Mouse (Mus musculus) thymus, adult 2 months (tissue): ENCODE results near the gene Krtap10-4. TPM values are rescaled to one million over a fixed set of nuclear protein-coding genes. Genes with fewer than 3 reads are reported as not detected.
"Not testable (repeated sequence)": the region's sequence is repeated elsewhere in the genome, so short reads cannot be mapped to it uniquely, and the experiment has no call there.

Experiments
- DNase-seq: peaks from one replicate; pipeline ENCODE4 v3.0.0; 2021
- H3K27ac ChIP-seq: fragments of 200-500 bp; 2 replicates; pipeline ENCODE4 v1.5.1; 2012; ENCODE audit warnings: low read length, control low read depth; ENCODE audit not compliant: control insufficient read depth, insufficient read depth
- H3K27me3 ChIP-seq: fragments of 200-500 bp; 2 replicates; pipeline ENCODE4 v1.6.1; 2012; ENCODE audit warnings: mild to moderate bottlenecking, low read length, moderate library complexity, mixed read lengths; ENCODE audit not compliant: control insufficient read depth, insufficient read depth
- H3K36me3 ChIP-seq: fragments of 200-500 bp; 2 replicates; pipeline ENCODE4 v1.6.1; 2012; ENCODE audit warnings: mild to moderate bottlenecking, low read length, moderate library complexity; ENCODE audit not compliant: control insufficient read depth, insufficient read depth
- H3K4me1 ChIP-seq: fragments of 200-500 bp; replicated peaks from 2 replicates; pipeline ENCODE4 v1.6.1; 2012; ENCODE audit warnings: low read length; ENCODE audit not compliant: control insufficient read depth, insufficient read depth
- H3K4me3 ChIP-seq: fragments of 200-500 bp; 2 replicates; pipeline ENCODE4 v1.5.1; 2012; ENCODE audit warnings: mild to moderate bottlenecking, low read length, control low read depth, moderate library complexity; ENCODE audit not compliant: control insufficient read depth, insufficient read depth
- CTCF ChIP-seq: fragments of 200-500 bp; IDR thresholded peaks from 2 replicates; pipeline ENCODE4 v1.5.1; 2012; ENCODE audit warnings: mild to moderate bottlenecking, control low read depth, low read length, moderate library complexity, borderline replicate concordance; ENCODE audit not compliant: control insufficient read depth, poor library complexity, insufficient read depth; ENCODE audit errors: extremely low read depth
- POLR2A ChIP-seq: fragments of 200-500 bp; IDR thresholded peaks from 2 replicates; pipeline ENCODE4 v1.6.1; 2012; ENCODE audit warnings: mild to moderate bottlenecking, low read length, control low read depth, moderate library complexity; ENCODE audit not compliant: control insufficient read depth, poor library complexity, insufficient read depth; ENCODE audit errors: extremely low read depth
- WGBS: fragments of 180-500 bp; shearing (Covaris S2); methylation state at CpG from one replicate; pipeline ENCODE4 v1.1.7; 2018; 5-methylcytosine and 5-hydroxymethylcytosine counted together
- polyA plus RNA-seq: library from polyadenylated mRNA; depleted of rRNA; stranded (reverse); fragments of >200 nt; gene quantifications from 2 replicates; pipeline ENCODE4 v1.2.3, GENCODE M21; 2012

Gene Krtap10-4
- polyA plus RNA-seq, 1 experiment, result not detected

DNA sequence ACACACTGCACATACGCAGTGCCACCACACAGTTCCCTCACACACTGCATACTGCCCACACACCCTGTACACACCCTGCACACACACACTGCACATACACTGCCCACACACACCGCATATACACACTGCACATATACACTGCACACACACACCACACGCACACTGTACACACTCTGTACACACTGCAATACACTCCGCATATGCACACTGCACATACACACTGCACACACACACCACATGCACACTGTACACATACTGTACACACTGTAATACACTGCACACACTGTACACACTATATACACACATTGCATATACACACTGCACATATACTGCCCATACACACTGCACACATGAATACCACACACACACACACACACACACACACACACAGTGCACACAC, 8.4 kb downstream of the Krtap10-4 start:
- no peaks in the 10 kb centered on the region for H3K27me3 ChIP-seq
- H3K4me1 ChIP-seq, result no peaks in the 10 kb centered on the region
- WGBS, result 98% methylated on average over 4 of the region's 4 CpGs
- H3K27ac ChIP-seq, result no peak overlapping the region
- no peak for DNase-seq
- no peaks in the 10 kb centered on the region for H3K36me3 ChIP-seq
- no peak overlapping the region for H3K4me3 ChIP-seq
- TF ChIP-seq CTCF, result no peak
- TF ChIP-seq POLR2A, result no peak

GRCm38 (mm10) chr10:77815514-77815913, 11.4 kb downstream of the Krtap10-4 start:
- no peaks in the 10 kb centered on the region for H3K36me3 ChIP-seq
- WGBS, result 32% methylated on average over 5 of the region's 5 CpGs
- no peak overlapping the region for H3K4me3 ChIP-seq
- DNase-seq, result peak; percentile 43
- H3K27ac ChIP-seq, result no peak overlapping the region
- H3K4me1 ChIP-seq, result no peaks in the 10 kb centered on the region
- no peaks in the 10 kb centered on the region for H3K27me3 ChIP-seq
- TF ChIP-seq POLR2A (no peak), CTCF (no peak)

- Histone ChIP-seq H3K27ac (no peak within 1 kb of the TSS), H3K27me3 (no peaks in the 10 kb centered on the region), H3K4me3 (no peak within 1 kb of the TSS), H3K4me1 (no peaks in the 10 kb centered on the region), H3K36me3 (no peaks in the 10 kb centered on the region)
- DNase-seq, result no peak
- no peak for TF ChIP-seq POLR2A
- TF ChIP-seq CTCF, result no peak
- 60% methylated on average over 4 of the region's 4 CpGs for WGBS
Measured at GRCm38 (mm10) chr10:77814382-77814781, 12.5 kb downstream of the Krtap10-4 start, which contains the start of gene Gm2696. TSS of gene Gm2696 (plus strand) at chr10:77814682.

DNA sequence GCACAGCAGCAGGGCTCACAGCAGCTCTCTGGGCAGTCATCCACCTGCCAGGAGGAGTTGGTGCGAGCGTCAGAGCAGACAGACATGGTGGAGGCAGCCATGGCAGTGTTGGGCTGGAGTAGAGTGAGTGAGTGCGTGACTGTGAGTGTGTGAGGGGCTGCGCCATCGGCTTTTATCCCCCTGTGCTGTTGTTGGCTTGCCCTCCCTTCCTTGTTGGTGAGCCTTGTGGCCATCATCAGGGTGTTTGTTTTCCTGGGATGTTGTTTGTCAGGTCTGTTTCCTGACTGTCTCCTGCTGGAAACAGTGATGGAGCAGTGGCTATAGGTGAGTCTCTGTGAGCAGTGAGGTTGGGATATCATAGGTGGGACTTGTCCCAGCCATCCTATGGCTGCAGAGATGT, 15.2 kb downstream of the Krtap10-4 start, which contains the start of gene Gm9507:
TSS of gene Gm9507 (minus strand) at position 101 of the 400 bp plus-strand sequence.
- no peaks in the 10 kb centered on the region for H3K27me3 ChIP-seq
- TF ChIP-seq CTCF (no peak), POLR2A (no peak)
- no peak for DNase-seq
- H3K4me3 ChIP-seq, result no peak within 1 kb of the TSS
- H3K36me3 ChIP-seq, result no peaks in the 10 kb centered on the region
- 68% methylated on average over 5 of the region's 5 CpGs for WGBS
- no peak within 1 kb of the TSS for H3K27ac ChIP-seq
- H3K4me1 ChIP-seq, result no peaks in the 10 kb centered on the region

- WGBS, result 74% methylated on average over 3 of the region's 3 CpGs
- DNase-seq, result no peak
- no peaks in the 10 kb centered on the region for H3K4me1 ChIP-seq
- no peaks in the 10 kb centered on the region for H3K36me3 ChIP-seq
- H3K4me3 ChIP-seq, result no peak overlapping the region
- no peaks in the 10 kb centered on the region for H3K27me3 ChIP-seq
- TF ChIP-seq POLR2A, result no peak
- no peak for TF ChIP-seq CTCF
- H3K27ac ChIP-seq, result no peak overlapping the region
Measured at GRCm38 (mm10) chr10:77804095-77804494, 22.8 kb downstream of the Krtap10-4 start.

DNA sequence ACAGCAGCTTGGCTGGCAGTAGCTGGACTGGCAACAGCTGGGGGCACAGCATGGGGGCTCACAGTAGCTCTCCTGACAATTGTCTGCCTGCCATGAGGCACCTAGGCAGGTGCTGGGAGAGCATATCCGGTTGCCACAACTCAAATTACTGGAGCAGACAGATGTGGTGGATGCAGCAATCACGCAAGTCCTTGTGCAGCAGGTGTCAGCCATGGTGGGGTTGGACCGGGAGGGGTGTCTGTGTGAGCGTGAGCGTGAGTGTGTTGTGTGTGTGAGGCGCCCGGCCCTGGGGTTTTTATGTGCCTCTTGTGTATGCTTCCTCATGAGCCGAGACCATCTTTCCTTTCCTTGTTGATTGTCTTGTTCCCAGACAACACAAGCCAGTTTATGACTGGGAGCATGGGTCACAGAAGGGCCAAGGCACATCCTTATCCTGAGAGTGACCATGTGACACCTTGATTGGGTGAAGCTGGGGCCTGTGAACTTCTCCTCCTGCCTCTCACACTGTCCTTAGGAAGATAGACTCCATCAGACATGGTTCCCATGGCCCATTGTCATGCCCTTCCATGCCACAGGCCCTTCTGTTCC, 27.9 kb downstream of the Krtap10-4 start, which contains the start of gene Gm19668:
TSS of gene Gm19668 (minus strand) at position 213 of the 588 bp plus-strand sequence.
- 85% methylated on average over 8 of the region's 8 CpGs for WGBS
- Histone ChIP-seq H3K27me3 (no peaks in the 10 kb centered on the region), H3K27ac (no peak within 1 kb of the TSS), H3K4me1 (no peaks in the 10 kb centered on the region), H3K36me3 (no peaks in the 10 kb centered on the region), H3K4me3 (no peak within 1 kb of the TSS)
- no peak for DNase-seq
- no peak for TF ChIP-seq POLR2A
- TF ChIP-seq CTCF, result no peak

GRCm38 (mm10) chr10:77798164-77798920, 28.6 kb downstream of the Krtap10-4 start:
- not testable (repeated sequence) for H3K27ac ChIP-seq
- 54% methylated on average over 3 of the region's 3 CpGs for WGBS

More at GRCm38 (mm10) chr10:77798164-77798920, 28.6 kb downstream of the Krtap10-4 start:
- not testable (repeated sequence) for H3K4me3 ChIP-seq, DNase-seq, H3K36me3 ChIP-seq, H3K4me1 ChIP-seq, H3K27me3 ChIP-seq
